Mouse (Mus musculus): ENCODE measurements around the gene Dsn1.

The Dsn1 gene

GRCm38 (mm10) chr2:157021156-157021555 lies 14.2 kb upstream of the Dsn1 start:
- peak; percentile 64 for DNase-seq (ENCODE audit: low read depth, low spot score)

GRCm38 (mm10) chr2:157019228-157019627 lies 12.3 kb upstream of the Dsn1 start:
- DNase-seq (ENCODE audit: low read depth, low spot score) = no peak

GRCm38 (mm10) chr2:157016529-157017270 lies 9.7 kb upstream of the Dsn1 start:
- peak; percentile 77 for DNase-seq (ENCODE audit: low read depth, low spot score)

- no peak for DNase-seq (ENCODE audit: low read depth, low spot score)
Measured at GRCm38 (mm10) chr2:157012341-157012740, 5.4 kb upstream of the Dsn1 start.

DNA sequence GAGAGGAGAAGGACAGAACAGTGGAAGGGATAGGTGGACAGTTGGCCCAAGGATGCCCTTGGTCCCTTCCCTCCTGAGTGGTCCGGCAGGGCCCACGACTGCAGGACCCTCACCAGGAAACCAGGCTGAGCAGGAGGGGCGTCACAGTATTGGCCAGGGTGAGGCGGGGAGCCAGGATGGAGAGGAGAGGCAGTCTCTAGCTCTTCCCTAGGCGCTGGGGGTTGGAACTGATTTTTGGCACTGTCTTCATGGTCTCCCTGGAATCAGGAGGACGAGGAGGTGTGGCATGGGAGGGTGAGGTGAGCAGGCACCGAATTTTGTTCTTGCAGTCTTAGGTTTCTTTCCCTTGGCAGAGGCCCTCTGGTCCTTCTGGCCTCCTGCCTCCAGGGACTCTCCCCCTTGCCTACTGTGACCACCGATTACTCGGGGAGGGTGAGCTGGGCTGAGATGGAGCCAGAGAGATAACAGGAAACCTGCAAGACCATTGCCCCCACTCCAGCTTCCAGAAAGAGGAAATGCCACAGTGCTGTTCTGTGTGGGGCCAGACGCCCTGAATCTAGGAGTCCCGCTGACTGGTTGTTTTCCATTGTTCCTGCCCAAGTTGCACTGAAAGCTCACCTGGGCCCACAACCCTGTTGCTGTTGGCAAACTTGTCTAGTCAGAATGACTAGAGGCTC lies 3.8 kb upstream of the Dsn1 start:
- DNase-seq (ENCODE audit: low read depth, low spot score) = no peak

DNA sequence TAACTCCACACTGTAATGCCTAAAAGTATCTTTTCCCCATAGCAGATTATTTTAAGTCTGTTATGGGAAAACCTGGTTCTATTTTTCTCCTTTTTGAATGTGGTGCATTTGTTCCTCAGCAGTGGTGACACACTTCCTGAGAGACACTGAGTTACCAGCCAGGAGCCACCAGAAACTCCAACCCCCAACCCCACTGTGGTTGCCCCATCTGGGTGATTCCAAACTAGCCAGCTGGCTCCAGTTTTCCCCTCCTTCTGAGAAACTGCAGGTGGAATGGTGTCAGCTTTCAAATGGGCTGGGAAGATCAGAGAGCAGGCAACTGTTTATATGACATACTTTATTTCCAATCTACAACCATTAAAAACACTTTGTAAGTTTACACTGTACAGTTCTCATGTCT lies 3.2 kb upstream of the Dsn1 start:
- no peak for DNase-seq (ENCODE audit: low read depth, low spot score)

DNA sequence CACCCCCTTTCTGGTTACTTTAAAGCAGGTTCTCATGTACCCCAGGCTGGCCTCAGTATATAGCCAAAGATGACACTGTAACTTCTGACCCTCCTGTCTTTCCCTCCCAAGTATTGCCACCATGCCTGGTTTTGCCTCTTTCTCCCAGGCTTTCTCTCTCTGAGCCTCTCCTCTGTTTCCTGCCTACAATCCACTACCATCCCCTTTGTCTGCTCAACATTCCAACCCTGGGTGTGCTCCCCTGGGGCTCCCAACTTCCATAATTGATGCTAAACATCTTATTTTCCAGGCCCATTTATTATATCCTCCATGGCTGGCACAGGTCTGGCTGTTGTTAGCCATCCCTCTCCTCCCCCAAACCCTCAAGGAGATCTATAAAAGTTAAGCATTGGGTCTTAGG lies 1.6 kb upstream of the Dsn1 start:
- no peak for DNase-seq (ENCODE audit: low read depth, low spot score)

GRCm38 (mm10) chr2:157007234-157007596 lies 261 bp upstream of the Dsn1 start:
- no peak for DNase-seq (ENCODE audit: low read depth, low spot score)

- no peak for DNase-seq (ENCODE audit: low read depth, low spot score)
Measured at GRCm38 (mm10) chr2:157002321-157002720, 4.6 kb downstream of the Dsn1 start.

DNA sequence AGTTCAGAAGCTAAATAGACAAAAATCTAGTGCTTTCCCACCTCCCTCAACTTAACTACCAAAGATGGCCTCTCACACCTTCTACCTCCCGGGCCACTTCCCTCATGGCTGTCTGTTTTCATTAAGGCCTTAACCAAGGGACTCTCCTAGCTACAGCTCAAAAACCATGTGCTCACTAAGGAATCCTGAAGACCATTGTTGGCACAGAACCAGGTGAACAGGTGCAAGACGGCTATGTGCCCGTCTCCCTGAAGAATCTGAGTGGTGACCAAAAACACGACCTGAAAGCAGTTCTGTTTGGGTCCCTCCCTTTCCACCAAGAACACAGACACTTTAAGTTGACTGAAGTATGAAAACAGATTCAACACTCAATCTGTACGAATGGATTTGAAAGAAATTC lies 8.7 kb downstream of the Dsn1 start:
- DNase-seq (ENCODE audit: low read depth, low spot score) = no peak

GRCm38 (mm10) chr2:156996576-156996975 lies 10.4 kb downstream of the Dsn1 start:
- DNase-seq (ENCODE audit: low read depth, low spot score) = peak; percentile 71

DNA sequence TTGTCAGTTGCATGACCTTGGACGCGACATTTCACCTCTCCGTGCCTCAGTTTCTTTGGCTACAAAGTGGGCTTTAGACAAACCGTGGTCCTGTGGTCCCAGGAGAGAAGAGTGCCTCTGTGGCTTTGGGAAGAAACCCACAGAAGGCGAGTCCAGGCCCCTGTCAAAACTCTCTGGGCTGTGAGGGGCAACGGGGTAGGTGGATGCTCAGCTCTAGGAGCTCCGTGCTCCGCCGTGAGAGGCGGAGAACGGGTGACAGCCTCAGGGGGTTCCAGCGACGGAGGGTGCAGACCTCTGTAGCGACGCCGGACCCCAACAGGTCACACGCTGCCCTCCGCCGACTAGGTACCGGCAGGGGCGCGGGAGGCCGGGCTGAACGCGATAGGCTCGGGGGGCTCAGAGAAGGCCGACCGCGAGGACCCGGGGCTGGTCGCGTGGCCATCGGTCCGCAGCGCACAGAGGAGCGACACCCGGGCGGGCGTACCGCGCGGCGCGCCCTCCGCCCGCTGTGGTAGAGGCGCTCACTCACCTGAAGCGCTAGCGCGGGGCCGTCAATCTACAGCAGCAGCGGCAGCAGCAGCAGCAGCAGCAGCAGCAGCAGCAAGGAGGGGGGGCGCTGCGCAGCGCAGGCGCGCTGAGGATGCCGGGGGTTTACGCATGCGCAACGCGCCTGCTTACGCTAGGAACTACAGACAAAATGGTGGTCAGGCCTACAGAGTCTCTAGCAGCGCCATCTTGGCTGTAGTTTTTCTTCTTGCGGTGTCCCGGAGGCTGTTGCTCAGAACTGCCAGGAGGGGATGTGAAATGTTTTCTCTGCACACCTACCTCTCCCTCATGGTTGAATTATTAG lies 15.3 kb downstream of the Dsn1 start, which contains the start of gene Ndrg3:
TSS of gene Ndrg3 (minus strand) at position 587 of the 850 bp plus-strand sequence.
- DNase-seq (ENCODE audit: low read depth, low spot score) = peak; percentile 98

GRCm38 (mm10) chr2:156990727-156991431 lies 16.1 kb downstream of the Dsn1 start:
- DNase-seq (ENCODE audit: low read depth, low spot score) = peak; percentile 27

DNA sequence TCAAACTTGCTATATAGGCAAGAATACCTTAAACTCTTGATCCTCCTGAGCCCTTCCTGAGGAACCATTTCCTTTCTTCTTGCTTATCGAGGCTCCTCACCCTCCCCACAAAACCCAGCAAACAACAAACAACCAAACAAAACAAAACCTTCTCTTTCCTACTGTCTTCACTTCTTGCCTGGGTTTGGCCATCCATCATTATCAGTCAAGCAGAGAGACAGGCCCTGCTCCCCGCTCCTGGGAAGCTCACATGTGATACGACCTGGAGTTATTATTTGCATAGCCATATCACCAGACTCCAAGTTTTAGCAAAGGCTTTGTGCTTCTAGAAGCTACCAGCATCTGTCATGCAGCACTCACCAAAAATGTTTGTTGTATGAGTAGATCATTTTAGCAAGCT lies 19.6 kb downstream of the Dsn1 start:
- DNase-seq (ENCODE audit: low read depth, low spot score) = no peak

DNA sequence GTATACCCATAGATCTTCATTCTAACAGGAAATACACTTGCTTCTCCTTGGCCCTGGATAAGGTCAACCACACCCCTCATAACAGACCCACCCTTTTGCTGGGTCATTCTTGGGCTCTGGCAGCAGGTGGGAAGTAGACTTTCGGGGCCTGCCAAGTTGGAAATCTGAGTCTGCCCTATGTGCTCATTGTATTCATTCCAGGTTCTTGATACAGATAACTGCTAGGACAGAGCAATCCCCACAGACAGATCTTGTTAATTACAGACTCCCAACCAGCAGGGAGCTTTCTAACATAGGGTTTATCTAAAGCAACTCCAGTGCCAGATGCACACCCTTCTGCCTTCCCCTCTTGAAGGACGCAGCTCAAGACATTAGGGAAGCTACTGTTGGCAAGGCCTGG lies 24.1 kb downstream of the Dsn1 start:
- DNase-seq (ENCODE audit: low read depth, low spot score) = peak; percentile 63

- DNase-seq (ENCODE audit: low read depth, low spot score) = peak; percentile 63
Measured at GRCm38 (mm10) chr2:156981291-156981690, 25.7 kb downstream of the Dsn1 start.

GRCm38 (mm10) chr2:156980059-156980458 lies 26.9 kb downstream of the Dsn1 start:
- DNase-seq (ENCODE audit: low read depth, low spot score) = no peak

DNA sequence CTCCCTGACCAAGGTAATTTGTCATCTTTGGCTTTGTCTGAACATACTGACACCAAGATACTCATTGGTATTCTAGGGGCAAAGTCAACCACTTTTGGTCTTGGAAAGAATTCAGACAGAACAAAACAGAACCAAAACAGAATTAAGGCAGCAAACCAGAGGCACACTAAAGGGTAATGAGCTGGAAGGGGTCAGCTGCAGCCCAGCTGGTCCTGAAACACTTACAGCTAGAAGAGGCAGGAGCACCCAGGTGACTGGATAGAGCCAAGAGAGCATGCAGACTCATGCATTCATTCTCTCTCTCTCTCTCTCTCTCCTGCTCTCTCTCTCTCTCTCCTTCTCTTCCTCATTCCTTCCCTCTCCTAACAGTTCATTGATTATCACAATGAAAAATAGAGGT lies 30.2 kb downstream of the Dsn1 start:
- no peak for DNase-seq (ENCODE audit: low read depth, low spot score)

GRCm38 (mm10) chr2:156974967-156975366 lies 32.0 kb downstream of the Dsn1 start:
- no peak for DNase-seq (ENCODE audit: low read depth, low spot score)

GRCm38 (mm10) chr2:156973316-156974100 lies 33.4 kb downstream of the Dsn1 start:
- DNase-seq (ENCODE audit: low read depth, low spot score) = no peak

DNA sequence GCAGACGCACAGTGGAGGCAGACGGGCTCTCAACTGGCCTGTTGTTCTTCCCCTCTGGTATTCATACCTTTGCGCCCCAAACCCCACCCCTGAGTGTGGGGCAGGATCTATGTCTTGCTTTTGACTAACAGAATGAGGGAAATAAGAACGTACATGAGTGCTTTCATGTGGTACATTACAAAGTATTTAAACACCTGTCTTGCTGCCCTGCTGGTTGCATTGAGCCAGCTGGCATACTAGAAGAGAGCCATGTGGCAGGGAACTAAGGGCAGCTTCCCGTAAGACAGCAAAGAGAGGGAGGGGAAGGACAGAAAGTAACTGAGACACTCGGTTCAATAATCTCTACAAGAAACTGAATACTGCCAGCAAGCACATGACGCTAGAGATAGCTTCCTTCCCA lies 36.7 kb downstream of the Dsn1 start:
- no peak for DNase-seq (ENCODE audit: low read depth, low spot score)

Measured in ES-CJ7 (cell line).